Mouse (Mus musculus): Measurements from ENCODE around the gene 0610030E20Rik. TPM values are rescaled to one million over a fixed set of nuclear protein-coding genes. Genes with fewer than 3 reads are reported as not detected.

Gene 0610030E20Rik
- 10 to 100 TPM; 11.4 TPM for total RNA-seq (2021)
- long read RNA-seq, experiment 1, full-length matches to known transcripts, result 1 of 1 reads
- long read RNA-seq, experiment 1, partial matches to known transcripts, result 0 of 1 reads
- long read RNA-seq, experiment 1, other reads (novel, unspliced or antisense), result 0 of 1 reads
- long read RNA-seq, experiment 2, full-length matches to known transcripts, result 5 of 5 reads
- long read RNA-seq, experiment 2, partial matches to known transcripts, result 0 of 5 reads
- long read RNA-seq, experiment 2, other reads (novel, unspliced or antisense), result 0 of 5 reads

GRCm38 (mm10) chr6:72347166-72347941 is at the start of gene 0610030E20Rik:
Gene 0610030E20Rik (plus strand): TSS chr6:72347317.
- intact Hi-C loops (cut with DNase I; ENCODE audit: low total_unique reads), result no loop called here
- DNase-seq, result peak; percentile 72

GRCm38 (mm10) chr6:72297825-72298224 is 49.3 kb upstream of the 0610030E20Rik start:
- intact Hi-C loops (cut with DNase I; ENCODE audit: low total_unique reads), result no loop called here
- no peak for DNase-seq

GRCm38 (mm10) chr6:72302349-72302925 is 44.7 kb upstream of the 0610030E20Rik start:
- intact Hi-C loops (cut with DNase I; ENCODE audit: low total_unique reads), result no loop called here
- DNase-seq, result no peak

GRCm38 (mm10) chr6:72303510-72303909 is 43.6 kb upstream of the 0610030E20Rik start:
- no peak for DNase-seq
- intact Hi-C loops (cut with DNase I; ENCODE audit: low total_unique reads), result no loop called here

GRCm38 (mm10) chr6:72312198-72312597 is 34.9 kb upstream of the 0610030E20Rik start:
- intact Hi-C loops (cut with DNase I; ENCODE audit: low total_unique reads), result no loop called here
- DNase-seq, result no peak

- intact Hi-C loops (cut with DNase I; ENCODE audit: low total_unique reads), result no loop called here
- no peak for DNase-seq
Measured at GRCm38 (mm10) chr6:72313124-72313867, 33.8 kb upstream of the 0610030E20Rik start.

- intact Hi-C loops (cut with DNase I; ENCODE audit: low total_unique reads), result no loop called here
- no peak for DNase-seq
Measured at GRCm38 (mm10) chr6:72315384-72315783, 31.7 kb upstream of the 0610030E20Rik start.

GRCm38 (mm10) chr6:72316044-72316443 is 31.1 kb upstream of the 0610030E20Rik start:
- intact Hi-C loops (cut with DNase I; ENCODE audit: low total_unique reads), result no loop called here
- DNase-seq, result no peak

GRCm38 (mm10) chr6:72318440-72318839 is 28.7 kb upstream of the 0610030E20Rik start:
- intact Hi-C loops (cut with DNase I; ENCODE audit: low total_unique reads), result no loop called here
- no peak for DNase-seq

- intact Hi-C loops (cut with DNase I; ENCODE audit: low total_unique reads), result no loop called here
- DNase-seq, result no peak
Measured at GRCm38 (mm10) chr6:72319019-72319418, 28.1 kb upstream of the 0610030E20Rik start.

GRCm38 (mm10) chr6:72322936-72323335 is 24.2 kb upstream of the 0610030E20Rik start:
- intact Hi-C loops (cut with DNase I; ENCODE audit: low total_unique reads), result no loop called here
- DNase-seq, result no peak

GRCm38 (mm10) chr6:72323786-72324508 is 23.2 kb upstream of the 0610030E20Rik start:
- DNase-seq, result no peak
- intact Hi-C loops (cut with DNase I; ENCODE audit: low total_unique reads), result no loop called here

- intact Hi-C loops (cut with DNase I; ENCODE audit: low total_unique reads), result no loop called here
- DNase-seq, result no peak
Measured at GRCm38 (mm10) chr6:72326274-72326673, 20.8 kb upstream of the 0610030E20Rik start.

GRCm38 (mm10) chr6:72329019-72329418 is 18.1 kb upstream of the 0610030E20Rik start:
- intact Hi-C loops (cut with DNase I; ENCODE audit: low total_unique reads), result no loop called here
- DNase-seq, result no peak

- no peak for DNase-seq
- intact Hi-C loops (cut with DNase I; ENCODE audit: low total_unique reads), result no loop called here
Measured at GRCm38 (mm10) chr6:72330133-72330532, 17.0 kb upstream of the 0610030E20Rik start.

GRCm38 (mm10) chr6:72333111-72333510 is 14.0 kb upstream of the 0610030E20Rik start:
- intact Hi-C loops (cut with DNase I; ENCODE audit: low total_unique reads), result no loop called here

GRCm38 (mm10) chr6:72340481-72340880 is 6.6 kb upstream of the 0610030E20Rik start:
- intact Hi-C loops (cut with DNase I; ENCODE audit: low total_unique reads), result no loop called here
- no peak for DNase-seq

More at GRCm38 (mm10) chr6:72333111-72333510, 14.0 kb upstream of the 0610030E20Rik start:
- no peak for DNase-seq

- intact Hi-C loops (cut with DNase I; ENCODE audit: low total_unique reads), result no loop called here
- DNase-seq, result no peak
Measured at GRCm38 (mm10) chr6:72344396-72345073, 2.6 kb upstream of the 0610030E20Rik start.

All from gastrocnemius, postnatal 14 days (tissue).